Mouse (Mus musculus) kidney, adult 18-20 months (tissue): ENCODE results near the gene Tgm2.

Source experiments
- DNase-seq: peaks from one replicate; pipeline ENCODE4 v3.0.0; 2021

The Tgm2 gene

DNA sequence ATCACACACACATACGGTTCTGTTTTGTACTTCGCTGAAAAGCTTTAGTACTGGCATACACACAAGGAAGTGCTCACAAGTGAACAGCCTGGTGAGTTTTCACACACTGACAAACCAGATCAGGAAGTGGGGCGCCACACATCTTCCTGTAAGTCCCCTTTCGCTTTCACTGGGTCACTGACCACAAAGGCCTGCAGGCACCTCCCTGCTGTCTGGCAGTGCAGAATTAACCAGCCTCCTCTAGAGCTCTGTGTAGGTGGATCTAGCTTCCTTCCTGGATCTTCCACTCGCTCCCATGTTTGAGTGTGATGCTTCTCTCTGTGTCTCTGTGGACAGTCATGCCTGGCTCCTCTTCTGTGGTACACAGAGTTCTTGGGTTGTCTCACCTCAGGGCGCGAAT is 20.4 kb upstream of the Tgm2 start:
- DNase-seq = peak; percentile 50

DNA sequence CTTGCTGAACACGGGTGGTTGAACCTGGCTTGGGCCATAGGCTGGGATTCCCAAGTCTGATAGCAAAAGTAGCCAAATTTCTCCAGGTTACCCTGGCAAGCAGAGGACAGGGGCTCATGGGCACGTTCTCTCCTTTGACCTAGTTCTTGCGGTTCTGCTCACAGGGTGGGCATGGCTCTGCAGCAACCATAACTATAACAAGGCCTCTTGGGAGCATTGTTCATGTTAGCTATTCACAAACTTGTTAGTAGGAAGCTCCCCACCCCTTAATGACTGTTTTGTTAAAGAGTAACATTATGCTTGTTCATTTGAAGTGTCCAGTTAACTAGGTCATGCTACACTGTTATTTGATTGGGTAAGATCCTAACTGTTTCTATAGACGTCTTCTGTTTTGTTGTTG is 19.5 kb upstream of the Tgm2 start:
- DNase-seq = peak; percentile 21

DNA sequence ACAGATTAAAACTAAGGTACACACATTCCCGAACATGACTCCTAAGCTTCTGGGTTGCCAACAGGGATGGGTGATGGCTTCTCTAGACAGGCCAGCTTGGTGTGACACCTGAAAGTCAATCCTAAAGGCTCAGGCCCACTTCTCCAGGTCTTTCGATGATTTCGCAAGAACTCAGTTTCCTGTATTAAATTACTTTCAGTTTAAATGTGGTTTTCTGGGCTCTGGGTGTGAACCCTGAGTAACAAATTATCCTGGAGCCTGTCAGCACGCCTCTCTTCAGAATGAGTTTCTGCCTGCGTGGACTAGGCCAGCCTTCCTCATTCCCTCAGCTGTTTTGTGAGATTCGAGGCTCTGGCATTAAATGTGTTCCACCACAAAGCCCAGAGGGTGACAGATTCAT is 16.8 kb upstream of the Tgm2 start:
- no peak for DNase-seq

DNA sequence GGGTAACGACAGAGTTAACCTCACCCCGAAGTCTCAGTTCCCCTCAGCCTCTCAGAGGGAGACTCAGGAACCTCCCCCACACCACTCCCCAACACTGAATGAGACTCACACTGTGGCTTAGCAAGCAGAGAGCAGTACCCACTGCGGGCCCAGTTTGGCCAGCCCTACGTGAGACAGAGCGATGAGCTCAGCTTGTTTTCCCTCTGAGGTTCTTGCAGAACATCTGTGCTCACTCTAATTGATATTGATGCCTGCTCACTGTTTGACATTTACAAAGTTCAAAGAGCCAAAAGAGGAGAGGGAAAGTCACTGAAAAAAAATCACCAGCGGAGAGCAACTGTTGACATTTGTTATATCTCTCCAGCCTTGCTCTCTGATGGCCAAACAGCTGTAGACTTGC is 15.5 kb upstream of the Tgm2 start:
- no peak for DNase-seq

DNA sequence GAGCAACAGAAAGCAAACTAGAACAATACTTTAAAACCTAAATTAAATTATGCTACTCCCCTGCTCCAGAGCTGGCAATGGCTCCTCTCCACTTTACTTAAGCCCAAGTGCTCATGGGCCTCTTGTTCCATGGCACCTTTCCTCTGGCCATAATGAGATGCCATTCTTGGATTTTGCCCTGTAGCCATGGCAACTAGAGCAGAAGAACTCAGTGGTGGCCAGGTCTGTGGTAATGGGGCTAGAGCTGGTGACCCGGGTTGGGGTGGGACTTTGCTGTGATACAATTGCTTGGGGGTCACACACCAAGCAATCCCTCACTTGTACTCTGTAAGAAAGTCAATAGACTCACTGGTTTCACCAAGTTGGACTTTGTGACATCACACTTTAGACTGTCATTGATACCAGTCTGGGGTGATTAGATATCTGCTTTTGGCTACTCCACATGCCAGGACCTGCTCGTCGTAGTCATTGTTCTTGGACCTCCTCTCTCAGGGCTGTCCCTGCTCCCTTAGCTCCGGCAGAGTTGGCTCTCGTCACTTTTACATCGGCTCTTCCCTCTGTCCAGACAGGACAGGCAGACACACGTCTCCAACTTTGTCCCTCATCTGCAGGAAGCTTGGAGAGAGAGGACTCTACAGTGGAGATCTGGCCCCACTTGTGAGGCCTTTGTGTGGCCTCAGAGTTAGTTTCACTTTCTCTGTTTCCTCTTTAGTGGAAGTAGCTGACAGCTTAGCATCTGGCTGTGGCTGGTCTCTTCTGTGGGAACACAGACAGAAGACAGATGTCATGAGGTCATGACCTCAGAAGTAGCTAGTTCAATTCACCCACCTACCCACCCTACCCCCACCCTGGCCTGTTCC is 13.4 kb upstream of the Tgm2 start:
- DNase-seq = no peak

DNA sequence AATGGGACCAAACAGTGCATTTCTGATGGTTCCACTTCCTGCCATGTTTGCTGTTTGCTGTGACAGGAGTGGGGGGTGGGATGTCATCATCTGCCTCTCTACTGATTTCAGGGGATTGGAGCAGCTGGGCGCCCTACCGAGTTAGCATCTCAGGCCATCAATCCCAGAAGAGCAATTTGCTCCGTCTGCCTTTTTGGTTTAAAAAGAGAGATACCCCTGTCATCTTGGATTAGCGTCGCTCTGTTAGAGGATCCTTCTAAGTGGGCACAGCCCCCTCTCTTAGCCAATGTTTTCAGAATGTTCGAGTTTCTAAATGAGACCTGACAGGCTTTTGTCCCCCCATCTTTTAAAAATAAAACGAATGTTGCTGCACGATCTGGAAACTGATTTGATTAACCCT is 11.4 kb upstream of the Tgm2 start:
- no peak for DNase-seq

DNA sequence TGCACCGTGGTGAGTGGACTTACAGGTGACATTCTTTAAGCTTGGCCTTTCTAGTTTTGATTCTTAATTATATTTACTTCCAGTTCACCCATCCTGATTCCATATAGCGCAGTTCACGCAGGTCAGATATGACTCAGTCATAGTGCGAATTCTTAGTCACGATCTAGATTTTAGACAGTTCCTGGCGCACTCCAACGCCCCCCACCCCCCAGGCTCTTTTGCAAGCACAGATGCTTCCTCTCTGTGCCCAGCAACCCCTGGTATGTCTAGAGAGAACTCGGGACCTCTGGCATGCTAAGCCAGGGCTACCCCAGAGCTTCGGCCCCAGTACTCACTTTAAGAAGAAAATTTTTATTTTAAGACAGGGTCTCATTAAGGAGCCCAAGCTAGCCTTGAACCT is 10.3 kb upstream of the Tgm2 start:
- no peak for DNase-seq

DNA sequence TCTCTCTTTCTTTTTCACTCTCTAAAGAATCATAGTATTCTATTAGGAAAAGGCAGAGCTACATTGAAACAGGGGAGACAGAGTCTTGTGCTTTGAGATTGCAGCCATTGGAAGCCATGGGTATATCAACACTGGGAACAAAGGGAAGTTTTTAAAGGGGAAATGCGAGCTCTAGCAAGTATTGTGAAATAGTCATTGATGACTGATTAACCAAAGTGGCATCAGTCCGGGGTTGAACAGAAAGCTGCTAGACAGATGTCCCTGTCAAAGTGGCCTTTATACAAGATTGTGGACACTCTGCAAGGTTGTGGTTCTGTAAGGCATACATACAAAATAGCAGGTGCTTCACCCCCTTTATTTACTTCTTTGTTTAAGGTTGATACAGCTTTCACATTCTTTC is 9.4 kb upstream of the Tgm2 start:
- DNase-seq = no peak

DNA sequence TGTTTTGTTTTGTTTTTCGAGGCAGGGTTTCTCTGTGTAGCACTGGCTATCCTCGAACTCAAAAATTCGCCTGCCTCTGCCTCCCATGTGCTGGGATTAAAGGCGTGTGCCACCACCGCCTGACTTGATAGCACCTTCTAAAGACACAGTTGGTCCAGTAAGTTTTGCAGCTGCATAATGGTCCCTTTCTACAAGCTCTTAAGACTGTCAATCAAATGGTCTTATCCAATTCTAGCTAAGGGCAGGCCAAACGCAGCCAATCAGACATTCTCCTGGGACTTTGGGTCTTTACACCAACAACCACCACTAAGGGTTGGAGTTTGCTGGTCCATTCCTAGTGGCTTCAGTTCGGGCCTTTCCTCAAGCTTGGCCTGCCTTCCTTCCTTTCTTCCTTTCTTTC is 8.9 kb upstream of the Tgm2 start:
- no peak for DNase-seq

DNA sequence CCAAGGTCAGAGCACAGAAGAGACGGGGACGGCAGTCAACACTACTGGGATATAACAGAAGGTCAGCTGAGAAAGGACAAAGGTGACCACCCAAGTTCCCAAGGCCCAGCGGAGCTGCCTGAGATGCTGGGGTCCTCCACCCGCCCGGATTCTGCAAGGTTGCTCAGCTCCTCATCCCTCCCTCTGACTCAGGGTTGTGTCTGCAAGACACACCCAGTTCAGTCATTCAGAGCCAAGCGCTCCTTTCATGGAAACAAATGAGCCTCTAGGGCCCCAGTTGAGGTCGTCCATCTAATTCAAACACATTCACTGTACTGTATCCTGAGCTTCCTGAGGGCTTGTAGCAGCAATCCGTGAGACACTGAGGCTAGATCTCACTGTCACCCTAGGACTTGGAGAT is 8.4 kb upstream of the Tgm2 start:
- no peak for DNase-seq

DNA sequence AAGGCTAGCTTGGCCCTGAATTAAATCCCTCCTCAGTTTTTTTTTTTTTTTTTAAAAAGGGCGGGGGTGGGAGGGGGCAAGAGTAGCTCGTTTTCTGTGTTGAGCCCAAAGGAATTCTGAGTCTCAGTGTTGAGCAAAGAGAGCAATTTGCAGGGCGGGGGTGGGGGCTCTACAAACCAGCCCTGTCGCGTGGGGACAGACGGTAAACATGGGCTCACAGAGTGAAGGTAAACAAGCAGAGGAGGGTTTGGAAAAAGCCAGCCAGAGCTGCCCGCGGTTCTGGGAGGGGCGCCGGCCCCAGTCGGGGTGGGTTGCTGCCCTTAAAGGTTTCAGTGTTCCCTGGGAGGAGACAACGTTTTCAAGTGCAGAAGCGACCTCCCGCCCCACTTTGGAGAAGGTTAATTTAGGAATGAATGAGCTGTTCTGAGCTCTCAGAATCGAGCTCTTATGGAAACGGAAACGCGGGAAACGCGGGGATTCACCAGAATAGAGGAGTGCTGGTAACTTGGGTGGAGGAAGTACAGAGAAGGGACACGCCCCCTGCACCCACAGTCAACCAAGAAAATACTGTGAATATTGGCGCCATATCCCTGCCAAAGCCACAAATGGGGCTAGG is 7.6 kb upstream of the Tgm2 start:
- DNase-seq = no peak

DNA sequence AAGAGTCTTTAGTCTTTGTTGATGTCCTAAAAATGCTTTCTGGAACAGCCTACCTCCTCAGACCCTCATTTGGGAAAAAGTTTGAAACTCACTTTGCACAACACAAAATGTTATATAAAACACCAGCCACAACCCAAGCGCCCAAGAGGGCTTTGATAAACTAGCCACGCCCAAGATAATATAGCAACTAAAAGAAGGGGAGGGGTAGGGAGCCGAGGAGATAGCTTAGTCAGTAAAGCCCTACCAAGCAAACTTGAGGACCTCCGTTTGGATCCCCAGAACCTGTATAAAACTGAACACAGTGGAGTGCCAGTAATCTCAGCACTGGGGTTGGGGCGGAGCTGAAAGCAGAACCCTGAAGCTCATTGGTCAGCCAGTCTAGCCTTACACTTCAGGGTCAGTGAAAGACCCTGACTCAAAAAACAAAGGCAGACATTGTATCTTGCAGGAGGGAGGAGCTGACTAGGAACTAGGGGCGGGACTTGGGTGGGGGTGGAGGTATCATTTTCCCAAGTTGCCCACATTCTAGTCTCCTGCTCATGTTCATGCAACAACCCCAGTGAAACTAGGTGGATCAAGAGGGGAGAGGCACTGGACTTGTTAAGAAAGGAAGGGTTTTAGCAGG is 6.6 kb upstream of the Tgm2 start:
- DNase-seq = no peak

DNA sequence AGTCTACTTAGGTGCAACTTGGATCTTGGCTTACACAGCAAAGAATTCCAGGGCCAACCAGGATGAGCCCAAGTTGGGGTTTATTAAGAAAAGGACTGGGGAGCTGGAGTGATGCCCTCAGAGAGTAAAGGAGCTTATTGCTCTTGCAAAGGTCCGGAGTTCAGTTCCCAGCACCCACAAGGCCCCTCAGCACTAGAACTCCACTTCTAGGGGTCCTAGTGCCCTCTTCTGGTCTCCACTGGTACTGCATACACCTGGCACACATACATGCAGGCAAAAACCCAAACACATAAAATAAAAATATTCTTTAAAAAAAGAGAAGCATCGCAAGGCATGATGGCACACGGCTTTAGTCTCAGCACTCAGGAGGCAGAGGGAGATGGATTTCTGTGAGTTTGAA is 4.8 kb upstream of the Tgm2 start:
- no peak for DNase-seq

DNA sequence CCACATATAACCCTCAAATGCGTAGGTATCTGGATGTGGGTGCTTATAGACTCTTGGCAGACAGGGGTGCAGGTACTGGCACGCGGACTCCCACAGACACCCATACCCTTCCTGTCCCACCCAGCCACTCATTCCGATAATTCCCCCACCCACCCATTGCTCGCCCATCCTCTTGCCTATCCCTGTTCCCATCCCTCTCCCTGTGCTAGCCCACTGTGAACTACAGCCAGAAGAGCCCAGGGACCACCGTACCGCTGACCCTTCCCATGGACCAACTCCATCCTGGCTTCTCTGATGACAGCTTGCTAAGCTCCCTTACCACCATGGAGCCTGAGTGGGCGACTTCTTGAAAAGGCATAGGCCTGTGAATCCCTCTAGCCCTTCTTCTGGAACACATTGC is 735 bp upstream of the Tgm2 start:
- DNase-seq = no peak

DNA sequence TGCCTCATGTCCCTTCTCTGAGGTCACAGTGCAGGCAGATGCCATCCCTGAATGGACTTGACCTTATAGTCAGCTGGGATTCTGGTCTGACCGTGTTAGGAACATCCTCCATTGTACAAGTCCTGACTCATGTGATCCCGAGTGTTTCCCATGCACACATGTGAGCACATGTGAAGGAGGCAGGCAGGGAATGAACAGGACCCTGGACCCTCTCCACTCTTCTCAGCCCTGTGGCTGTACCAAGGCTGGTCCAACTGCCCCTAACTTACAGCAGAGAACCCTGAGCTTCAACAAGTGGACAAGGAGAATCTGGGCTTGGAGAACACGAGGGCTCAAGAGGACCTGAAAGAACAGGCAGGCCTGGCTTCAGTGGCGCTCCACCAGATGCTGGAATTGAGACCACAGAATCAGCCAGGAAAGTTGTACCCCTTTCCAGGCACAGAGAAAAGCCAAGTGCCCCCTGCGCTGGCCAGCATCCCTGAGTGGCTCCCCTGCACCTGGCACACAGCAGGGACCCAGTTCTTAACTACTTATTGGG is 639 bp downstream of the Tgm2 start:
- DNase-seq = no peak

DNA sequence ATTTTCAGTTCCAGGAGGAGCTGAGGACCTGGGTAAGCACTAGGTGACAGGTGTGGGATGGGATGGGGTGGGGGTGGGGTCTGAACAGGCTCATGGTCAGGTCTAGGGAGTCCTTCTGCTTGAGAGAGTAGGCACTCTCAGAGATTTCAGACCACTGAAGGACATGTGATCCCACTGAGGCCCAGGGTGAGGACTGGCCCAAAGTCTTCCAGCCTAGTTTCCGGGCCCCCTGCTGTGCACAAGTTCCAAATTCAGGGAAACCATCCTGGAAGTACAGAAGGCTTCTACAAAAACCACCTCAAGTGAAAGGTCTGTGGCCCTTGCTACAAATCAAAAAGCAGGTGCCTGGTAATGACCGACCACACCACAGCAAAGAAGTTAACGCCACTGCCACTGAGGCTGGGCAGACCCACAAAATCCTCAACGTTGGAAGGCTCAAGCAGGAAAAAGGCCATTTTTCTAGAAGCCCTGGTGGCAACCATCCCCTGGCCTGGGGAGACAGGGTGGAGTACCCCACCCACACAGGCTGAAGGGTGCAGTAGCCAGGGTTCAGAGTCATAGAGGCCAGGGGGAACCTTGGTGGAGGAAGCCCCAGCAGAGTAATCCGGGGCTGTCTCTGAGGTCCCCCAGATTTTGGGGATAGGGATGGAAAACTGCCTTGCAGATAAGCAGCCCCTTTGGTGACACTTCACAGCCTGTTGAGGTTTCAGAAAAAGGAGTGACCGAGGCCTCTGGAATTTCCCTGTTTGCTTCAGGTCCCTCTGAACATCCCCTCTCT is 1.3 kb downstream of the Tgm2 start:
- no peak for DNase-seq

DNA sequence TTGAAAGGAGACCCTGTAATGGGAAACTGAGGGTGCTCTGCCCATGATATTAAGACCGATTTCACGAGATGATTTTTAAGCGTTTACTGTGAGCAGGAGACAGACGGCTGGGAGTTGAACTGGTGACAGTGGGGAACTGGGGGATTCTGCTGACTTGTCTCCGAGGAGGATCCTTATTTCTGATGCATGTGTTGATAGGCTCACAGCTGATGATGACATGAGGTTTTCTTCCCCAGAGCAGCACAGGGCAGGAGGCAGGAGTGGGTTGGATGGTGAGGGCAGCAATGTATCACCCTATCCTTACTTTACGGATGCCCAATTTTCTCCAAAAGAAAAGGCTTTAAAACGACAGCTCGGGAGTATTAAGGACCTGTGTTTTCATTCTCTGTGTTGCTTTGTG is 2.0 kb downstream of the Tgm2 start:
- no peak for DNase-seq

DNA sequence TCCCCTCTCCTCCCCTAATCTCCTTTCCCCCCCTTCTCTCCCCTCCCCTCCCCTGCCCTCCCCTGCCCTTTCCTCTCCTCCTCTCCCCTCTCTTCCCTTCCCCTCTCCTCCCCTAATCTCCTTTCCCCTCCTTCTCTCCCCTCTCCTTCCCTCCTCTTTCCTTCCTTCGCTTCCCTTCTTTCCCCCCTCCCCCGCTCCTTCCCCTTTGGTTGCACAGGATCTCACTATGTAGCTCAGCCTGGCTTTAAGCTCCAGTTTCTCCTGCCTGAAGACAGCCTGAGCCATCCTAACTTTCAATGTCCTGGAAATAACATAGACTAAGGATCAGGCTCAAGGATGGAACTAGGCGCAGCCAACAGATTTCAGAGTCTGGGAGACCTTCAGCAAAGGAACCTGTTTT is 2.4 kb downstream of the Tgm2 start:
- DNase-seq = no peak

DNA sequence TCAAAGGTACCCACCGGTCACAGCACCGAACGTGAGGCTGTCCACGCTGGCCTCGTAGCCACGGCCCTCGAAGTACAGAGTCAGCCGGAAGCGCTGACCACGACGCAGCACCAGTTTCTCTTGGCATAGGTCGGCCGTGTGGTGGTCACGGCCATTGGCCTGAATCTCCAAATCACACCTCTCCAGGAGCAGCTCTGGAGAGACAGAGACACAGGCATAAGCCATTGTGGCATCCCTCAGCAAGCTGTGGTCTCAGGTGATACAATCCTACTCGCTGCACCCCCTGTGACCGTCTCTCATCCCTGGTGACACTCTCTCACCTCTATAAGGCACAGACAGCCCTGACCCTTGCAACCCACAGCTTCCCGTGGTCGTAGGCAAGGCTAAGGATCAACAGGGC is 3.3 kb downstream of the Tgm2 start:
- DNase-seq = no peak

DNA sequence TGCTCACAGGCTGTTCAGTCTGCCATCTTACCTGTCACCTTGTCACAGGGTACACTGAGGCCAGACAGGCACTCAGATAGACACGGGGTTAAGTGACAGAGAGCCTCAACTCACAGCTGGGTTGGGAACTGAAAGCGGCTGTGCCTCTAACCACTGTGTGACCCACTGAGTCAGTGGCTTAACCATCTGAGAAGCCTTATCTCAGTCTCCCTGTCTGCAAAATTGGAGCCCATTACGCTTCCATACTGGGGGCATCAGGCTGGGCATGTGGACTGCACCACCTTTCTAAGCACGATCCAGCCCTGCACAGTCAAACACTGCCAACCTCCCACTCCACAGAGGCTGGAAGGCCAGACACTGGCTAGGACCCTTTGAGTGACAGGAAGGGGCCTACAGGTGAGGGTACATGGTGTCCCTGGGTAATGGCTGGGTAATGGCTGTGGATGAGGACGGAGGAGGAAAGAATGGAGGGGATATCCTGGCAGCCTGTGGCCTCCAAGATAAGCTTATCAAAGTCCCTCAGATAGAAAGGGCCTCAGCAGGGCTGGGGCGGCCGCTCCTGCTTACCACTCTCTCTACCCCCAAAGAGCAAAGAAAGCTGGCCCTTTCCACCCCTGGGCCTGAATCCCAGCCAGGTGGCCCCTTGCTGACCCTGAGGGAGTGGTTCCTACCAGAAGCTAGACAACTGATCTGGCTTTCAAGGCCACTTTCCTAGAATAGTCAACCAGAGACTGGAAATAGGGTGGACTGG is 4.4 kb downstream of the Tgm2 start:
- no peak for DNase-seq

DNA sequence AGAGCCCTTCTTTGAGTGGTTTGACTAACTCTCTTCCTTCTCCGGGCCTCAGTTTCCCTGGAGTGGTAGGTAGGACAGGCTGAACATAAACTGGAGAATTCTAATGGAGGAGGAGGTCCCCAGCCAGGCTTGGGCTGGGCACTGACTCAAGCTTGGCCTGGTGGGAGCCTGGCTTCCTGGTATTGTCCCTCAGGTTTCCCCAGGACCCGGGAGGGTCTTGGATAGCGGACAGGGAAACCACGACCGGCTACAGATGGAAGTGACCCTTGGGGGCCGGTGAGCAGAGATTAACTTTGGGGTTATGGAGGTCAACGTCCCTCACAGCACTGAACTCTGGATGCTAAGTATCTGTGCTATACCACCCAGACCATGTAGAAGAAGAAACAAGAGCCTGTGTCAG is 5.0 kb downstream of the Tgm2 start:
- DNase-seq = no peak

DNA sequence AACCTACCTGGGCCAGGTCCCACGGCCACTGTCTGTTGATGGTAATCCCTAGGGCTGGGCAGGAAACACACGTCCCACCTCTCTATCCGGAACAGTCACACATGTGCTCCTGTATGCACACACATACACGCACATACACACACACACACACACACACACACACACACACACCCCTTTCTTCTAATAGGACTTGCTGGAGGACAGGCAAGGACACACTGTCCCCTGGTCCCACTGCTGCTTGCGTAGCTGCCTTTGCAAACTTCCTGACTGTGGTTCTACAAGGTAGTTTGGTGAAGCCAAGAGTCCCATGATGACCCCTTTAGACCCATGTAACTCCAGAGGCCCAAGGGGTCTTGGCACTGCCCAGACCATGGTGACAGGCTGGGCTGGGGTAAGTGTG is 5.6 kb downstream of the Tgm2 start:
- DNase-seq = no peak

DNA sequence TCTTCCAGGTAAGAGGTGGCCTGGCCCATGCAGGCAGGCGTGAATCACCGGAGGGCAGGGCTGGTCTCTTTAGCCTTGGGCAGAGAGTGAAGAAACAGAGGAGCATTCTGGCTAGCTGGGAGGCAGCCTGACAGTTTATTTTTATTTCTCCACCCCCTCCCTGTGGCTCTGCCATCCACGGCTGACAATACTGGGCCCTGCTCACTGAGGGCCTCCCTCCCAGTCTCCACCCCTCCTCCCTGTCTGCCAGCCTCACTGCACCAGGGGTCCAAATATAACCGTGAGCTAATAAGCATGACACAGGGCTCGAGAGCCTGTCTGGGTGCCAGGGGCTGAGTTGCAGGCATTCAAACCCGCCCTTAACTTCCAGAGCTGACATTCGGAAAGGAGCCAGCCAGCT is 6.6 kb downstream of the Tgm2 start:
- DNase-seq = peak; percentile 27
